Comparison of ENCODE assay signal across 8 mouse cellular contexts in the genomic region with DNA sequence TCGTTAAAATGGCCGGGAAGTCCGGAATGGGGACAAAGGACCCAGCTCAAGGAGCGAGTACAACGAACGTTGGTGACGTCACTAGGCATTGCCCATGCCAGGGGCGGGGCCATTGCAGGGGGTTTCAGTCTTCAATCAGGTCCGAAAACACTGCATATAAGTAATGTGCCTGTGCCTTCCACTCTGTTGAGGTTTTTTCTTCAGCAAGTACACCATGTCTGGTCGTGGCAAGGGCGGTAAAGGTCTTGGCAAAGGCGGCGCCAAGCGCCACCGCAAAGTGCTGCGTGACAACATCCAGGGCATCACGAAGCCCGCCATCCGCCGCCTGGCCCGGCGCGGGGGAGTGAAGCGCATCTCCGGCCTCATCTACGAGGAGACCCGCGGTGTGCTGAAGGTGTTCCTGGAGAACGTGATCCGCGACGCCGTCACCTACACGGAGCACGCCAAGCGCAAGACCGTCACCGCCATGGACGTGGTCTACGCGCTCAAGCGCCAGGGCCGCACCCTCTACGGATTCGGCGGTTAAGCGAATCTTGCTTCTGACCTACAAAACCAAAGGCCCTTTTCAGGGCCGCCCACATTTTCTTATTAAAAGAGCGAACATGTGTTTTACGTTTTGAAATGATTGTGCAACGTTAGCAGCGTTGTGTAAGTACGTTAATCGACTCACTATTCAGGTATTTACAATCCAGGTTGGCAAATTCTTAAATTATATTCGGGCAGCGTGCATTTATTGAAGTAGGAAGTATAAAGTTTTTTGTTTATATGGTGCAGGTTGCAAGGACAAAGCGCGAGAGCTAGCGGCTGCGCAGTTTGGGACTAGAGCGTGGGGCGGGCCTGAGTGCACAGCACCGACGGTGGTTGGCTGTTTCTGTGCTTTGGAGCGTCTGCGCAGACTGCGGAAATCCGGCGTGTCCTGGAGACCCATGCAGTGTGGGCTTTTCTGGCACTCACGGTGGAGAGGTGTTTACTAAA. TPM values are rescaled to one million over a fixed set of nuclear protein-coding genes. Genes with fewer than 3 reads are reported as not detected.
DNase-seq lines count a peak whose midpoint lies in the region; ATAC-seq lines count a peak whose summit lies in the region.

Gene Hist1h4h (plus strand): TSS at position 150 of the 975 bp plus-strand sequence.

- DNase-seq in NIH3T3 (ENCODE audit: low read depth): peak; percentile 96
- peak; percentile 97 to 99 for DNase-seq in cerebellum, postnatal 14 days
- DNase-seq in frontal cortex, postnatal 25 days (ENCODE audit: low spot score in 2 of 2): peak; percentile 93 to 96
- DNase-seq in hindbrain, embryonic 14.5 days (ENCODE audit: low spot score): peak; percentile 100
- peak; percentile 96 for DNase-seq in layer of hippocampus, postnatal 36 days
- peak; percentile 99 for DNase-seq in lung, postnatal 36 days
- DNase-seq in retina, postnatal 1 day: peak; percentile 99
- DNase-seq in urinary bladder, adult 18-20 months (ENCODE audit: low spot score in 2 of 2): peak; percentile 93 to 95

- peak within 1 kb of the TSS; percentile 95 for H3K27ac ChIP-seq in hindbrain, embryonic 14.5 days

- peak within 1 kb of the TSS; percentile 49 for H3K4me3 ChIP-seq in hindbrain, embryonic 14.5 days (replicated peaks; ENCODE audit: low read length)

- H3K36me3 ChIP-seq in hindbrain, embryonic 14.5 days (replicated peaks; ENCODE audit: control insufficient read depth, insufficient read depth): no peaks in the 10 kb centered on the region

- H3K4me2 ChIP-seq in hindbrain, embryonic 14.5 days (replicated peaks): peak within 1 kb of the TSS; percentile 55

- under 1% methylated on average over 52 of the region's 70 CpGs for WGBS in hindbrain, embryonic 14.5 days

- H3K9me3 ChIP-seq in hindbrain, embryonic 14.5 days (ENCODE audit: control insufficient read depth, low read length): no peaks in the 10 kb centered on the region

- peak within 1 kb of the TSS; percentile 84 for H3K9ac ChIP-seq in hindbrain, embryonic 14.5 days

- ATAC-seq in hindbrain, embryonic 14.5 days (ENCODE audit: low FRiP score): peak; percentile 87

- H3K27me3 ChIP-seq in hindbrain, embryonic 14.5 days (ENCODE audit: control insufficient read depth, insufficient read depth, low read length): no peaks in the 10 kb centered on the region

- peaks cover 29% of the 10 kb centered on the region for H3K4me1 ChIP-seq in hindbrain, embryonic 14.5 days (replicated peaks; ENCODE audit: control insufficient read depth, insufficient read depth, low read length)

RNA-seq across cellular contexts. Expression of gene Hist1h4h, which starts in this region (rescaled TPM):
- polyA plus RNA-seq in hindbrain, embryonic 14.5 days (2014; fragmentation: Nextera tagmentation; extraction: Ambion mirVana): 3.2 and 3.3 TPM in 2 replicates
- total RNA-seq in layer of hippocampus, postnatal 36 days (2021): 100 to 1,000 TPM; 363 to 377 TPM

Comparison
In these comparisons a context has a peak if more than half of its experiments do, and no peak if none do; other contexts are left out.
1. Peak in every context shown above with its lines: DNase-seq, ATAC-seq, H3K4me3 ChIP-seq and H3K27ac ChIP-seq.